Mouse (Mus musculus): Measurements from ENCODE around the gene 2610318N02Rik. TPM values are rescaled to one million over a fixed set of nuclear protein-coding genes. Genes with fewer than 3 reads are reported as not detected.

The 2610318N02Rik gene
- polyA plus RNA-seq, 1 experiment, result 0.89 TPM

DNA sequence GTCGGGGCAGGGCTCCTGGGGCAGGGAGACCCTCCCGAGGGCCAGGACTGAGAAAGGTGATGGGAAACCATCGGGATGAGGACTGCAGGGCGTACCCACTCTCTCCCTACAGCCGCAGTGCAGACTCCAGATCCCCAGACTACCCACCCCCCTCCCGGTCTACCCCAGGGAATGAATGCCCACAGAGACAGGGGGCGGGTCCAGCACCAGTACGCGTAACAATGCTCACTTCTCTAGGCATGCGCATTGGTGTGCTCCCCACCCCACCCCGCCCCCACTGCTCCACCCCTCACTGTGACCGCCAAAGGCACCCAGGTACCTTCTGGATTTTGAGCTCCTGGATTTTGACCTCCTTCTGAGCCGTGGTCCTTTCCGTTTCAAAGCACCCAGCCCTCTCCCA, 3.4 kb downstream of the 2610318N02Rik start:
- DNase-seq, result no peak
- Histone ChIP-seq H3K4me1 (ENCODE audit: control insufficient read depth, insufficient read depth, low read length) (no peaks in the 10 kb centered on the region), H3K4me3 (replicated peaks; ENCODE audit: extremely low read depth, low read depth, low read length) (no peak overlapping the region)
- 83% methylated on average over 14 of the region's 14 CpGs for WGBS
- TF ChIP-seq POLR2A (IDR thresholded peaks at IDR 0.05; ENCODE audit: borderline replicate concordance, extremely low read depth, low read depth, low read length) (no peak), CTCF (IDR thresholded peaks at IDR 0.05; ENCODE audit: insufficient read depth, low read length) (no peak)

DNA sequence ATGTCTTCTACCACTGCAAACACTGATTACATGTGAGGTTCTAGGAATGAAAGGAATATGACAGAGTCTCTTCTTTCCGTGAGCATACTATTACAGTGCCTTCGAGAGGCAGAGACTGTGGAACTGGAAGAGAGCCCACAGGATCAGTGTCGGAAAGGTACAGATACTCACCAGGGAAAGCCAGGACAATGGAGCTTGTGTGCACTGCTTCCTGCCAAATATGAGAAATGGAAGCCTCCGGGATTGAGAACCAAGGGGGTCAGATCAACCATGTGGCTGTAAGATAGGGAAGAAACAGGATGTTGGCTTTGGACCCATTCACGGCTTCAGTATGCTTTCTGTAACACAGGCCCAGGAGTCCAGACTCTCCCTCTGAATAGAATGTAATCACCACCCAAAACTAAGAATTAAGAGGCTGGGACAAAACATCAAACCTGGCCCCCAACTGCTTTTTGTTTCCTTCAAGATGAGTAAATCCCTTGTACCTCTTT, 7.6 kb downstream of the 2610318N02Rik start:
- 56% methylated on average over 5 of the region's 5 CpGs for WGBS
- no peak overlapping the region for H3K4me3 ChIP-seq (replicated peaks; ENCODE audit: extremely low read depth, low read depth, low read length)
- TF ChIP-seq CTCF (IDR thresholded peaks at IDR 0.05; ENCODE audit: insufficient read depth, low read length) (no peak), POLR2A (IDR thresholded peaks at IDR 0.05; ENCODE audit: borderline replicate concordance, extremely low read depth, low read depth, low read length) (no peak)
- no peak for DNase-seq
- no peaks in the 10 kb centered on the region for H3K4me1 ChIP-seq (ENCODE audit: control insufficient read depth, insufficient read depth, low read length)

DNA sequence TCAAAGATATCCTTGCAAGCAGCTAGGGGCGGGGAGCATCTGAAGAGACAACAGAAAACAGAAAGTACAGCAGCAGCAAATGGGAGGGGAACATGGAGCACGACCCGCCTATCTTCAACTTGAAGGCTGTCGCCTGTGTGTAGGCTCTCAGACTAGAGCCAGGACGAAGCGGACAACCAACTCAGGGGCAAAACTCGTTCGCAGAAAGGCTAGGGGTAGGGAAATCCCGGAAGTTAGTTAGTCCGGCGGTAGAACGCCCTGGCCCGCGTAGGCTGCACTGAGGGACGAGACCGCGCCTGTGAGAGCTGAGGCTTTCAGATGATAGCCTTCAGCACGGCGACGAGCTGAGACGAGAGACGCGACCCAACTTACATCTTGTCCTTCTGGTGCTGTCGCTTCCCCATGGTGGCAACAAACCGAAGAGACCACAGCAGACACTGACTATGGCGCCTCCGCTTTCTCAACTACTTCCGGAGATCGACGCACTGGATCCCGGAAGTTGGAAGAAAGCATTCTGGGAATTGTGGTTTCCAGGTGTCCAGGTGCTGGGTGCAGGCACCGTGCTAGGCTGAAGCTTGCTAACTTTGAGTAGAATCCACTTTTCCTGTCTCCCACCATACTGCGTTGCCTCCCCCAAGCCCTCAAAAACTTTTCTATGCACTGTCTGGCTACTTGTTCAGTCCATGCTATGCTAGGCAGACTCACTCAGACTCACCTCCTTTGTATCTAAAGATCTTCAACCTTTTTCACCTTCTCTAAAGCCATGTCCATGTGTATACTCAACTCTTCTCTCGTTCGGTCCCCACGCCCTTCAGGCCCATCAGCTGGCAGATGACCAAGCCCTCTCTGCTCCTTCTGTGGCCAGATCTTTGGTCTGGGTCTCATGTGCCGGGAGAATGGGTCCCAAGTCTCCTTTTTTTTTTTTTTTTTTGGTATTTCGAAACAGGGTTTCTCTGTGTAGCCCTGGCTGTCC, 13.9 kb downstream of the 2610318N02Rik start, which contains the start of gene Ppil2:
Gene Ppil2 (minus strand): TSS at position 487 of the 973 bp plus-strand sequence.
- H3K4me3 ChIP-seq (replicated peaks; ENCODE audit: extremely low read depth, low read depth, low read length), result peak within 1 kb of the TSS; percentile 96
- H3K4me1 ChIP-seq (ENCODE audit: control insufficient read depth, insufficient read depth, low read length), result peaks cover 3% of the 10 kb centered on the region
- peak; percentile 60 for DNase-seq
- no peak for TF ChIP-seq CTCF (IDR thresholded peaks at IDR 0.05; ENCODE audit: insufficient read depth, low read length)
- TF ChIP-seq POLR2A (IDR thresholded peaks at IDR 0.05; ENCODE audit: borderline replicate concordance, extremely low read depth, low read depth, low read length), result peak; percentile 95
- WGBS, result 6% methylated on average over 38 of the region's 38 CpGs

DNA sequence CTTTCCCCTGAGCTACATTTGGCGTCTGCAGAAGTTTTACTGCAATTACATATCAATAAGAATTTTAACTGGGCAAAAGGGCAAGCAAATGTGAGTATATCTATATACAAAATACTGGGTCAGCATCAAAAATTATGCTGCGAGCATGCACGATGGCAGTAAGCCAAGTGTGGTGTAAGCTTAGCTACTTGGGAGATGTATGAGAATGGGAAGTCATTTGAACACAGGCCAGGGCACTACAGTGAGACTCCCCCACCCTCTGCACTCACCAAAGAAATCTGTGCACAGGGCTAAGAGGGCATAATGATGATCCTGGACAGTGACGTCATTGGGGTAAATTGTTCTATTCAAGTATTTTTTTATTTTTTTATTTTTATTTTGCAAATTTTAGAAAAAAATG, 20.4 kb downstream of the 2610318N02Rik start:
- no peak for DNase-seq
- Histone ChIP-seq H3K4me3 (replicated peaks; ENCODE audit: extremely low read depth, low read depth, low read length) (no peak overlapping the region), H3K4me1 (ENCODE audit: control insufficient read depth, insufficient read depth, low read length) (peaks cover 2% of the 10 kb centered on the region; the same call in 1 of the 2 replicates)
- 48% methylated on average over 4 of the region's 4 CpGs for WGBS
- TF ChIP-seq CTCF (IDR thresholded peaks at IDR 0.05; ENCODE audit: insufficient read depth, low read length) (no peak), POLR2A (IDR thresholded peaks at IDR 0.05; ENCODE audit: borderline replicate concordance, extremely low read depth, low read depth, low read length) (no peak)

DNA sequence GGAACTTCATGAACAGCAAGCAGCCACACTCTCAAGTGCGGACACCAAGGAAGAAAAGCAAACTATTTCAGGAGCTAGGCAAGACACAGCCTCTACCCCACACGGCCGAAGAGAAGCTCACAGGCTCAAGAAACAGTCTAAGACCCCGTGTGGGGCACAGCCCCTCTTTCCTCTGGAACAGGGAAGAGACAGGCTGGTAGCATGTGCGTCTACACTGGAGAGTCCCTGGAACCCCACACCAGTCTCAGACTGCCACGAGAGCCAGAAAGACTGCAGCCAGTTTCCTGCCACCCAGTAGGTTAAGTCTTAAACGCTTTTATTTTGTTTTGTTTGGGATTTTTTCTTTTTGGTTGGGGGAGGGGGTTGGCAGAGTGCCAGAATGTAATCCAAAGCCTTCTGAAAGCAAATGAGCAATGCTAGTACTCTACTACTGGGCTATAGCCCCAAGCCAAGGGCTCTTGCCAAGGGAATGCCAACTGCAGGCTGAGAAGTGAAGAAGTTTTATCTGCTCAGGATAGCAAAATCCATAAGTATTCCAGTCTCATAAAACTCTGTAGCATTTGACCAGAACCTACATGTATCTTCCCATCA, 22.2 kb downstream of the 2610318N02Rik start:
- H3K4me1 ChIP-seq (ENCODE audit: control insufficient read depth, insufficient read depth, low read length), result peaks cover 2% of the 10 kb centered on the region; the same call in 1 of the 2 replicates
- 56% methylated on average over 7 of the region's 7 CpGs for WGBS
- no peak for TF ChIP-seq CTCF (IDR thresholded peaks at IDR 0.05; ENCODE audit: insufficient read depth, low read length)
- TF ChIP-seq POLR2A (IDR thresholded peaks at IDR 0.05; ENCODE audit: borderline replicate concordance, extremely low read depth, low read depth, low read length), result no peak
- DNase-seq, result no peak
- H3K4me3 ChIP-seq (replicated peaks; ENCODE audit: extremely low read depth, low read depth, low read length), result no peak overlapping the region

DNA sequence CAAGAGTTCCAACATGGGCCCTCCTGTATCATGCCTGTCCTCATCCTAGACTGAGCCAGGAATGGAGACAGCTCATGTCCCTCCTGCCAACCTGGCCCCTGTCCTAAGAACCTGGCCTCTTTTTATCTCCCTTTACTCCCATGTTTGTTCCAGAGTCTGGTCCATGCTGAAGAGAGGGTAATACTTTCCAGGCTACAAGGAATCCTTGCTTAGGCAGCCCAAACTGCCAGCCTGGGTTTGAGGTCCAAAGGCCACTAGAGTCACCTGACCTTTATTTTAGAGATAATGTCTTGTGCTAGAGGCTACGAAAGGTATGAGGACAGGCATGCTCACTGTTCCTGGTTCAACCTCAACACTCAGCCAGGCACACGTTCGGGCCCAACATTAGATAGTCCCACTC, 28.0 kb downstream of the 2610318N02Rik start:
- 85% methylated on average over 3 of the region's 3 CpGs for WGBS
- TF ChIP-seq POLR2A (IDR thresholded peaks at IDR 0.05; ENCODE audit: borderline replicate concordance, extremely low read depth, low read depth, low read length) (no peak), CTCF (IDR thresholded peaks at IDR 0.05; ENCODE audit: insufficient read depth, low read length) (no peak)
- DNase-seq, result no peak
- Histone ChIP-seq H3K4me3 (replicated peaks; ENCODE audit: extremely low read depth, low read depth, low read length) (no peak overlapping the region), H3K4me1 (ENCODE audit: control insufficient read depth, insufficient read depth, low read length) (no peaks in the 10 kb centered on the region)

DNA sequence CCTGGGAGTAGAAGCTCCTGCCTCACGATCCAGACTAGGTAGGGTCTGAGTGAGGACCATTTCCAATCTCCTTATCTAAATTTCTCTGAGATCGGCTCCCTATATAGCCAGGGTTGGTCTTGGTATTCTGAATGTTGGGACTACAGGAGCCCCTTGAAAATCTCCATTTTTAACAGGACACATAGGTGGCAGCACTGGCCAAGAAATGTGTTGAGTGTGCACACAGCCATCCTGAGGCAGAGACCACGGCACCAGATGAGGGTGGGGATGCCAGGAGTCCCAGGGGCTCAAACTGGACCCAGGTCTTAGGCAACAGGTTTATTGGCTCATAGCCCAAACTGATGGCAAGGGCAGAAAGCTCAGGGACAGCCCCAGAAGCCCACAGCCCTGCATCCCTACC, 36.6 kb downstream of the 2610318N02Rik start:
- no peak for TF ChIP-seq CTCF (IDR thresholded peaks at IDR 0.05; ENCODE audit: insufficient read depth, low read length)
- no peak for TF ChIP-seq POLR2A (IDR thresholded peaks at IDR 0.05; ENCODE audit: borderline replicate concordance, extremely low read depth, low read depth, low read length)
- 60% methylated on average over 3 of the region's 3 CpGs for WGBS
- no peak for DNase-seq
- H3K4me3 ChIP-seq (replicated peaks; ENCODE audit: extremely low read depth, low read depth, low read length), result no peak overlapping the region
- H3K4me1 ChIP-seq (ENCODE audit: control insufficient read depth, insufficient read depth, low read length), result peaks cover 3% of the 10 kb centered on the region; the same call in 1 of the 2 replicates

DNA sequence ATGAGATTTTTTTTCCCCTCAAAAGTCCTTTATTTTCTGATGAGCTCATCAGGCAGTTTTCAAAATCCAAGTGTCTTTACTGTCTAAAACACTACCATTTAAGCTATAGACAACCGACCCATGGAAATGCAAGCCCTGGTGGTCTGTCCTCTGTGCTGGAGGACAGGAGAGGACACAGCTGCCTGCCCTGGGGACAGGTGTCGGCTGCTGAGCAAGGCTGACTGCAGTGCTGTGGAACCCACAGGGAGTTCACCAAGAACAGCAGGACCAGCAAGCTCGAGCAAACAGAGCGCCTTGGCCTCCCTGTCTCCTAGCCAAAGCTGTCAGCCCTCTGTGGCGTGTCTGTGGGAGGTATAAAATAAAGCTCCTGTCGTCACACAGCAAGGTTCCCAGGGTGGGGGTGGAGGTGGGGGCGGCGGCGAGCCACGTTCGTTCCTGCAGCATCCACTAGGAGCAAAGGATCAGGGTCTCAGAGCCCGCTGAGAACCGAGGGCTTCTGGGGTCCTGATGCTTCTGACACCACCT, 38.2 kb downstream of the 2610318N02Rik start:
- TF ChIP-seq CTCF (IDR thresholded peaks at IDR 0.05; ENCODE audit: insufficient read depth, low read length), result no peak
- no peak for TF ChIP-seq POLR2A (IDR thresholded peaks at IDR 0.05; ENCODE audit: borderline replicate concordance, extremely low read depth, low read depth, low read length)
- no peak for DNase-seq
- Histone ChIP-seq H3K4me1 (ENCODE audit: control insufficient read depth, insufficient read depth, low read length) (peaks cover 3% of the 10 kb centered on the region; the same call in 1 of the 2 replicates), H3K4me3 (replicated peaks; ENCODE audit: extremely low read depth, low read depth, low read length) (no peak overlapping the region)
- 76% methylated on average over 13 of the region's 13 CpGs for WGBS

DNA sequence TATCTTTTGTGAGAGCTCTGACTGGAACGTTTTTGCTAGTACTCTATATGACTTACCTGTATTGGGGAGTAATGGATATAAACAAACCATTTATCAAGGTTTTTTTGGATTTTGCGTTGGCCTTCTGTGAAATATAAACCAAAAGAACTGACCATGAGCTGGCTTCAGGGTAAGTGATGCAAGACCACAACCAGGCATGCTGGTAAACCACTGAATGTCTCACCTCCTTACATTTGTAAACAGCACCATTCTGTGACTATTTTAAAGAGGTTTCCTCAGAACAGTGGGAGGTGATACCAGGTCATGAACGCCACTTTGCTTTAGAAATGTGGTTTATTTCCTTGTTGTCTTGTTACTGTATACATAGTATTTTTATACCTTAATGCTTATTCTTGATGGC, 38.7 kb downstream of the 2610318N02Rik start:
- peaks cover 3% of the 10 kb centered on the region; the same call in 1 of the 2 replicates for H3K4me1 ChIP-seq (ENCODE audit: control insufficient read depth, insufficient read depth, low read length)
- H3K4me3 ChIP-seq (replicated peaks; ENCODE audit: extremely low read depth, low read depth, low read length), result no peak overlapping the region
- no peak for TF ChIP-seq POLR2A (IDR thresholded peaks at IDR 0.05; ENCODE audit: borderline replicate concordance, extremely low read depth, low read depth, low read length)
- TF ChIP-seq CTCF (IDR thresholded peaks at IDR 0.05; ENCODE audit: insufficient read depth, low read length), result no peak
- 63% methylated on average over 3 of the region's 3 CpGs for WGBS
- no peak for DNase-seq

Measured in lung, adult 2 months (tissue).